Mouse (Mus musculus) liver, postnatal 0 days (tissue): ENCODE measurements around the gene Zfp991.
"Not testable (repeated sequence)": the region's sequence is repeated elsewhere in the genome, so short reads cannot be mapped to it uniquely, and the experiment has no call there.

Experiments used
- CTCF ChIP-seq: sonication (generic); IDR thresholded peaks from 2 replicates; pipeline ENCODE4 v1.5.1; 2016; ENCODE audit warnings: antibody characterized with exemption, low read depth
- EP300 ChIP-seq: IDR thresholded peaks from 2 replicates; pipeline ENCODE4 v1.6.1; 2016; ENCODE audit warnings: antibody characterized with exemption, low read depth, mild to moderate bottlenecking

DNA sequence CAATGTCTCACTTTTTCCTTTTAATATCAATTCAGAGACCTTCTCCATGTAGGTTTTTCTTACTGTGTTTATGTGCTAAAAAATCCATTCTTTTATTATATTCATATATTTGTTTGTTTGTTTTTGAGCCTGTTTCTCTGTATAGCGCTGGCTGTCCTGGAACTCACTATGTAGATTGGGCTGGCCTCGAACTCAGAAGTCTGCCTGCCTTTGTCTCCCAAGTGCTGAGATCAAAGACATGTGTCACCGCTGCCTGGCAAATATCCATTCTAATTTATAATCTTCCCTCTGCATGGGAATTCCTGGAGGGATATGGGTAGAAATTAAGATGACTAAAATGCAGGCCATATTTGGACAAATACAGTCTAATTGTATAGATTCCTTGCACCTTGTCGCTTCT is 85.8 kb downstream of the Zfp991 start:
- not testable (repeated sequence) for TF ChIP-seq CTCF, EP300
